Comparison of ENCODE assay signal across 27 mouse cellular contexts in genomic region chrX:136085155-136085554, GRCm38 (mm10). TPM values are rescaled to one million over a fixed set of nuclear protein-coding genes. Genes with fewer than 3 reads are reported as not detected.
"Had no signal": no experiment of that assay in that cellular context is flagged by ENCODE, and none has a peak within 500 bp of the region (broad histone marks: within the 10 kb centered on the region; RNA-seq: fewer than 3 reads in every experiment).

Gene Nxf3, minus strand, starts transcription at chrX:136085255.

- H3K27ac ChIP-seq: liver, embryonic 13.5 days; liver, embryonic 15.5 days; lung, embryonic 15.5 days; macrophage; midbrain, embryonic 13.5 days; midbrain, embryonic 15.5 days; neural tube, embryonic 13.5 days; neural tube, embryonic 15.5 days; stomach, embryonic 15.5 days; stomach, postnatal 0 days had no signal

- H3K9me3 ChIP-seq: liver, embryonic 13.5 days; liver, embryonic 15.5 days; lung, embryonic 15.5 days; megakaryocyte, embryonic 14.5 days; midbrain, embryonic 13.5 days; midbrain, embryonic 15.5 days; neural tube, embryonic 13.5 days; neural tube, embryonic 15.5 days; stomach, embryonic 15.5 days had no signal

- DNase-seq: liver, embryonic 13.5 days; liver, postnatal 0 days; lung, adult 2 months; lung, postnatal 14 days; lung, postnatal 36 days; retina, postnatal 1 day; right cerebral cortex, adult 18-20 months; right cerebral cortex, postnatal 25 days; right cerebral cortex, postnatal 4 days; spleen, adult 18-20 months; thymus, adult 18-20 months; thymus, postnatal 14 days; thymus, postnatal 36 days had no signal

- H3K27me3 ChIP-seq: liver, embryonic 13.5 days; liver, embryonic 15.5 days; lung, embryonic 15.5 days; midbrain, embryonic 13.5 days; midbrain, embryonic 15.5 days; neural tube, embryonic 13.5 days; stomach, embryonic 15.5 days had no signal

- ATAC-seq: liver, postnatal 0 days; lung, postnatal 0 days; midbrain, embryonic 13.5 days; midbrain, embryonic 15.5 days had no signal

- H3K4me1 ChIP-seq: liver, embryonic 13.5 days; liver, embryonic 15.5 days; lung, embryonic 15.5 days; megakaryocyte, embryonic 14.5 days; midbrain, embryonic 13.5 days; midbrain, embryonic 15.5 days; neural tube, embryonic 13.5 days; neural tube, embryonic 15.5 days; stomach, embryonic 15.5 days had no signal

- H3K4me2 ChIP-seq: liver, embryonic 13.5 days; liver, embryonic 15.5 days; lung, embryonic 15.5 days; midbrain, embryonic 11.5 days; midbrain, embryonic 13.5 days; midbrain, embryonic 15.5 days; neural tube, embryonic 13.5 days; neural tube, embryonic 15.5 days; stomach, embryonic 15.5 days had no signal

- H3K36me3 ChIP-seq: liver, embryonic 13.5 days; liver, embryonic 15.5 days; lung, embryonic 15.5 days; midbrain, embryonic 13.5 days; midbrain, embryonic 15.5 days; neural tube, embryonic 13.5 days; neural tube, embryonic 15.5 days; stomach, embryonic 15.5 days had no signal

- H3K9ac ChIP-seq: liver, embryonic 13.5 days; liver, embryonic 15.5 days; liver, postnatal 0 days; lung, embryonic 15.5 days; midbrain, embryonic 13.5 days; midbrain, embryonic 15.5 days; neural tube, embryonic 13.5 days; neural tube, embryonic 15.5 days; stomach, embryonic 15.5 days had no signal

- H3K4me3 ChIP-seq: liver, embryonic 13.5 days; liver, embryonic 15.5 days; lung, embryonic 15.5 days; megakaryocyte, embryonic 14.5 days; midbrain, embryonic 13.5 days; midbrain, embryonic 15.5 days; neural tube, embryonic 13.5 days; neural tube, embryonic 15.5 days; stomach, embryonic 15.5 days had no signal

RNA-seq across cellular contexts. Expression of gene Nxf3, which starts in this region (rescaled TPM):
- polyA plus RNA-seq: macrophage; midbrain, embryonic 11.5 days; midbrain, embryonic 13.5 days; midbrain, embryonic 15.5 days; neural tube, embryonic 11.5 days; neural tube, embryonic 13.5 days; neural tube, embryonic 15.5 days; small intestine, adult 2 months; stomach, embryonic 15.5 days; stomach, postnatal 0 days had no signal
